Mouse (Mus musculus): ENCODE measurements around the gene Lrrc7.

The Lrrc7 gene

GRCm38 (mm10) chr3:158561987-158562360, at the start of gene Lrrc7:
TSS of gene Lrrc7 (minus strand) at chr3:158562221.
- no peak for DNase-seq (ENCODE audit: low spot score in 2 of 2)

DNA sequence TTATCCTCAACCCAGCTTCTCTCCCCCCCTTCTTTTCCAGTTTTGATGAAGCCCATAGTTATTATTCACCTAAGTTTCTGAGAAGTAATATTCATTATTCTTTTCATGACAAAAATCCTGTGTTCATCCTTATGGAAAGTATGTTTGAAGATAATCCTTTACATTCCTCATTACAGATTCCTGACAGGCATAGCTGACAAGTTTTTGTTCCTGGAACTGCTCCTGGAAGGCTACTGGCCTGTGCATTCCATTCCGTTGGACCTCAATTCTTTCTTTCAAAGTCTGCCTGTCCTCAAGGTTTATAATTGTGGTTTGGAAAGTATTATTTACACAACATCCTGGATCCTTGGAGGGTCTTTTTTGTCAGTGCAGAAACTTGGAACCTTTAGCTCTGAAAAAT, 45.0 kb upstream of the Lrrc7 start:
- no peak for DNase-seq (ENCODE audit: low spot score in 2 of 2)

GRCm38 (mm10) chr3:158605274-158605673, 43.3 kb upstream of the Lrrc7 start:
- no peak for DNase-seq (ENCODE audit: low spot score in 2 of 2)

- no peak for DNase-seq (ENCODE audit: low spot score in 2 of 2)
Observed at GRCm38 (mm10) chr3:158561256-158561986, 600 bp downstream of the Lrrc7 start.

DNA sequence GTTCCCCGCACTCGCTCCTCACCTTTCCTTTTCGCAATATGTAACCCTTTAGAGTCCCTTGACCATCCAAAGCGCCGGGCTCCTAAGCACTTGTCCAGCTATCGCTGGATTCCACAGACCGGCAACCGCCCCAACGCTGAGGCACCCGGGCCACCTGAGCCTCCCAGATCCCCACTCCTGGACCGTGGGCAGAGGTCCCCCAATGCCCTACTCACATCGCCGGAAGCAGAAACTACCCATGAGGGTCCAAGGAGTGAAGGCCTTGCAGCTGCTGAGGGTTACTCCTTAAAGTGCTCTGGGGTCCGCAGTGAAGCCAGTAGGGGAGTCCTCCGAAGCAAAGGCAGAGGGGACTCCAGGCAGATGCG, 1.1 kb downstream of the Lrrc7 start:
- DNase-seq (ENCODE audit: low spot score in 2 of 2) = no peak

DNA sequence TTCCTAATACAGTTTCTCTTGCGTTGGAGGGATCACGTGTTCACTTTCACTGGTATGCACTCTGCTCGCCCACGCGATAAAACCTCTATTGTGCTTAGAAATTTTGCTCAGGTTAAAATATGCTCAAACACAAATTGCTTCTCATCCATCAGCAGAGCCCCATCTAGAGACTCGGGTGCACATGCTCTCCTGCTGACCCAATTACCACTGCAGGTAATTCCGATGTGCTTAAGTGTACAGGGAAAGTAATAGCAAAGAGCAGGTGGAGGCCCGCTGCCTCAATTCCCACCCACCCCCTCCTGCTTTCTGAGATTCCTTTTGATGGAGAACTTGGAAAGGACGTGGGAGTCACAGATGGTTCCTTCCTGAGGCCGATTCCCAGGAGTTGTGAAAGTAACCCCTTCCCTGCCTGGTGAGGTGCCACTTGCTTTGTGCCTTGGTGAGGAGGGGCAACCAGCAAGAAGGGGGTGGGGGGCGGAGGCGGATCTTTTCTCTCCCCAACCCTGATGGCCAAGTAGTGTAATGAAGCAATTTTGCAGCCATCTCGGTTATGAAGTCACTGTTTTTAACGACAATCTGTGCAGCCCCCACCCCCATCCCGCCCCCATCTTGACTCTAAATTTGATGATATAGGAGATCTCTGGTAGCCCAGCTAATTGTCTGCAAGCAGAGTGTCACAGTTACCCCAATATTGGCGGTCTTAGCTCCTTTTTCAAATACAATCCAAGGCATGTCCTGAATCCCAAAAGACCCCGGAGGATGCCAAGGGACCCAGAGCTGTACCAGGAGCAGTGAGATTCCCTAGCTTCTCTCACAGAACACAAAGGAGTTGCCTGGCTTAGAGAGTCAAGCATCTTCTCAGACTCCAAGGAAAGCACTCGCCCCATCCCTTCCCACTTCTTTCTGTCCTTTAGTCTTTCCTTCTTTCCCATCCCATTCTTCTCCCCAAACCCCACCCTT, 2.0 kb downstream of the Lrrc7 start:
- no peak for DNase-seq (ENCODE audit: low spot score in 2 of 2)

DNA sequence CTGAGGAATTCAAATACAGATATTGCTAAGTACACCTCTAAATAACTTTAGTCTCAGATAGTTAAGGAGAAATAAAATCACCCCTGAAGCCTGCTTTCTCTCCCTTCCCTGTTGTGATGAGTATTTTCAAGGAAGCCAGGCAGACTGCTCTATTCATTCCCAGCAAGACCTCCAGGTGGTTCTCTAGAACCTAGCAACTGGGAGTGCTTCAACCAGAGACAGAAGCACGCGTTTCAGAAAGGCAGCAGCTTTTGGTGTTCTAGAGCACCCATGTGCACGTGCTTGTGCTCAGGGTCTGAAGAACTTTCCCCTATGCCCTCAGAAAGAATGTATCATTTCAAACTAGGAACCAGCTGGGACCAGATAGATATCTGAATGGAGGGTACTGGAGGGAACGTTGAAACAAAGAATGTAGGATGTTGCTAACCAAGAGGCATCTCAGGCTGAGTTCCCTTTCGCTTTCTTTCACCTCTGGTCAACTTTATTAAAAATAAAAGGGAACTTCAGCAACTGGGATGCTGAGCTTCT, 2.8 kb downstream of the Lrrc7 start:
- DNase-seq (ENCODE audit: low spot score in 2 of 2) = no peak

DNA sequence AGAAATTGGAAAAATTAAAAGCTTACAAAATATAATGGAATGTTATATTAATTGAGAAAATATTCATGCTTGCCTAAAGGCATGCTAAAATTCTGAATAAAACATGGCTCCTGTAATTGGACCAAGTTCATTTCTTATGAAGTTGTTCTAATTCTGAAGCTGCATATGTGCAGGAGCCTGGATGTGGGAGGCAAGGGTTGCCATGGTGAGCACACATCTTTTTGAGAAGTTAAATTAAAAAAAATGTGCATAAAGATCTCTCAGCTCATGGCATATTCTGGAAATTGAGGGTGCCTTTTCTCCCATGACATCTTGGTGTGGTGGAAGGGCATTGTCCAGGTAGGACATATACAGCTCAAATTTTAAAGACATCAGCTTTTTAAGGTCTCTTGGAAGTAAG, 3.4 kb downstream of the Lrrc7 start:
- DNase-seq (ENCODE audit: low spot score in 2 of 2) = no peak

DNA sequence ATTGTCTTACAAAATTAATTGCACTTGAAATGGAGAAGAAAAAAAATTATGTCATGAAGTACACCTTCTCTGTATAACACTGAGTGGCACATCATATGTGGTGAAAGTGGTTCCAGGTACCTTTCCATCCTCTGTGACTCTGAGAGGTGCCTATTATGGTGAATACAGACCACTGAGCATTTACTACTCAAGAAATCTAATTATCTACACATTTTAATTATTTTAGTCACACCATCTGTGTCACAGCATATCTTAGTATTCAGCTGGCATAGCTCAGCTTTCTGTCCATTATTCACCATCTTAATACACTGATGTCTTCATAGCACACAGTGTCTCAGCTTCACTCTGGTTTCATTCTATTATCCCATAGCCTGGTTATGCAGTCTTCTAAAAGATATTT, 7.7 kb downstream of the Lrrc7 start:
- no peak for DNase-seq (ENCODE audit: low spot score in 2 of 2)

DNA sequence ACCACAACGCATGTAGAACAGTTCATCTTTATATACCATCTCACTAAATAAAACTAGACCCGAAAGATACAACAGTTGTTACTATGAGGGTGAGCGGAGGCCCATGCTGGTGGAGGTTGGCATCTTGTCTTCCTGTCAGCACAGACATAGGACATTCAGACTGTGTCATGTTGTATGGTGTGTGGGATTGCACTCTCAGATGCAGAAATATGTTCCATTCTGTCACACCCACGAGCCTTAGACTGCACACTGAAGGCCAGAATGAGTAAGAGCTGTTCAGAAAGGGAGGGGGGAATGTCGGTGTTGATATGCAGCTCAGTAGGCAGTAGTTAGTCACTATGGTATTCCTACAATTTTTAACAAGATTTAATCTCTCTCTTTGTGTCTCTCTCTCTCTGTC, 9.9 kb downstream of the Lrrc7 start:
- DNase-seq (ENCODE audit: low spot score in 2 of 2) = no peak

- no peak for DNase-seq (ENCODE audit: low spot score in 2 of 2)
Observed at GRCm38 (mm10) chr3:158543481-158543880, 18.5 kb downstream of the Lrrc7 start.

DNA sequence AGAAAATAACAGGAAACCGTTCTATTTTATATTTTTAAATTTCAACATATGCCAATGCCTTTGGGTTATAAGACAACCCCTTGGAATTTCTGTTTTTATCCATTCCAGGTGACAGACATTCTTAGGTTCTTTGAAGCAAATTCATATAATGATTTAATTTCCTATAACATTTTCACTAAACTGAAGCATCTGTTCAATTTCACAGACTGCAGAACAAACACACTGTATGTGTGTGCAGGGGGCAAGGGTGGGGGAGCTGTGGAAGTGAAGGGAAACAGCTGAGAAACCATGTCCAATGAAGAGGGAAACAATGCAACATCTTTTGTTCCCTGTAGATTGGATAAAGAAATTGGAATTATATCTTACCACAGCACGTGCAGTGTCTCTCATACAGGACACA, 29.2 kb downstream of the Lrrc7 start:
- DNase-seq (ENCODE audit: low spot score in 2 of 2) = no peak

DNA sequence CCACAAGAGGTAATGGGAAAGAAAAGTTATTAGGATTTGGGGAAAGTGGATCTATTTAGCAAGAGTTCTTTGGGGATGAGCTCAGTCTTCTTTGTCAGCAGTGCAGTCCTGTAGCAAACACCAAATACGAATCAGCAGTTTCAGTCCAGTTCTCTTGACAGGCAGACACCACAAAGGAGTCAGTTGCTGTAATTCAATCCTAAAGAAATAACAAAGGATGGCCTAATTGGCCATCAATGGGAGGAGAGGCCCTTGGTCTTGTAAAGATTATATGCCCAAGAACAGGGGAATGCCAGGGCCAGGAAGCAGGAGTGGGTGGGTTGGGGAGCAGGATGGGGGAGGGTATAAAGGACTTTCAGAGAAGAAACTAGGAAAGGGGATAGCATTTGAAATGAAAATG, 33.5 kb downstream of the Lrrc7 start:
- no peak for DNase-seq (ENCODE audit: low spot score in 2 of 2)

DNA sequence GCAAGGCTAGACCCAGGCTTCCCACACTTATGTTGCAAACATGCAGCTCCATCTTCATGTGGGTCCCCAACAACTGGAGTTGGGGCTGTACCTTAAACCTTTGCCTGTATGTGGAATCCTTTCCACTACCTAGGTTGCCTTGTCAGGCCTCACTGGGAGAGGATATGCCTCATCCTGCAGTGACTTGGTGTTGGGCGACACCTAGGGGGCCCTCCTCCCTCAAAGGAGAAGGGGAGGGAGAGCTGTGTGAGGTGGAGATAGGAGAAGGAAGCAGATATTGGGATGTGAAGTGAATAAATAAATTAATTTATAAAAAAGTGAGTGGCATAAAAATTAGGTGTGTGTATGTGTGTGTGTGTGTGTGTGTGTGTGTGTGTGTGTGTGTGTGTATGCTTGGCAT, 68.3 kb downstream of the Lrrc7 start:
- no peak for DNase-seq (ENCODE audit: low spot score in 2 of 2)

GRCm38 (mm10) chr3:158479677-158480076, 82.3 kb downstream of the Lrrc7 start:
- no peak for DNase-seq (ENCODE audit: low spot score in 2 of 2)

DNA sequence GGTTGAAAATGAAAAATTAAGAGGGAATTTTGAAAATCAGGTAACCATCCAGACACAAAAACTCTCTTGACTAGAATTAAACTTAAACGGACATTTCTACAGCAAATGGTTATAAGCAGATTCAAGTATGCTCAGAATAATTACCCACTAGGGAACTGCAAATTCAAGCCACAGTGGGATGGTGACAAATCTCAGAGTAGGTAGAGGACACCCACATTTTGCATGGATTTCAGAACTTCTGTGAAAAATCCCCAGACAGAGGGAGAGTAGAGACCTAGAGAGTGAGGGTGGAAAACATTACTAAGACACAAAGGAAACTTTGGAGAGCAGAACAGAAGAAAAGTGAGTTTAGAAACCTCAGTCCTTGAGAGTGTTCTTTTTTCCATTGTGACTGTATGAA, 161.4 kb downstream of the Lrrc7 start:
- DNase-seq (ENCODE audit: low spot score in 2 of 2) = no peak

DNA sequence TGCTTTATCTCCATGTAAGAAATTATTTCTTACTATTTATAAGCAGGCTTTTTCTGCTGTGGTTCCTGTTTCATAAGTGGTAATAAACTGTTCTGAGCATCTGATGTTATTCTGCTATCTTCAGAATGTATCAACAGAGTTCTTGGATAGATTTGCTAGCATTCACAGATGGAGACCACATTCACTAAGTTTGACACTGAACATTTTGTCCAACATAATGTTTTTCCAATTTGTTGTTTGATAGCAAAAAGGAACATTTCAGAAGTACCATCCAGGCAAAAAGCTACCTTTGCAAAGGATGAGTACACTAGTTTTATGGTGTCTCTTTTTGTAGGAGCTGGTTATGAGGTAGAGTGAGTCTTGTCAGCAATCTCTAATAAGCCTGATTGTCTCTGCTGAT, 170.5 kb downstream of the Lrrc7 start:
- DNase-seq (ENCODE audit: low spot score in 2 of 2) = no peak

DNA sequence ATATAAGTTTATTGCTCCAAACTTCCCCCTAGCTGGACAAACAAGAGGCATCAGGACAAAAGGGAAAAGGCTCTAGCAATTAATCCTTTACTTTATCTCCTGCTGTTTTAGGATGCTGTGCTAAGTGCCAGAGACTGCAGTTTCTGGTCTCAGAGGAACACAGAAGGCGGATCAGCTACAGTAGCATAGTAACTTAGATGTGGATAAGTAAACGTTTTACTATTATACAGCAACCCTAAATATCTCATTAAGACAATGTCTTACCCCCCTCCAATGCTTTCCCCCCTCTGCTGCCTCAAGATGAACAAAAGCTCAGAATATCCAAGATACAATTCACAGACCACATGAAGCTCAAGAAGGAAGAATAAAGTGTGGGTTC, 174.0 kb downstream of the Lrrc7 start:
- DNase-seq (ENCODE audit: low spot score in 2 of 2) = no peak

DNA sequence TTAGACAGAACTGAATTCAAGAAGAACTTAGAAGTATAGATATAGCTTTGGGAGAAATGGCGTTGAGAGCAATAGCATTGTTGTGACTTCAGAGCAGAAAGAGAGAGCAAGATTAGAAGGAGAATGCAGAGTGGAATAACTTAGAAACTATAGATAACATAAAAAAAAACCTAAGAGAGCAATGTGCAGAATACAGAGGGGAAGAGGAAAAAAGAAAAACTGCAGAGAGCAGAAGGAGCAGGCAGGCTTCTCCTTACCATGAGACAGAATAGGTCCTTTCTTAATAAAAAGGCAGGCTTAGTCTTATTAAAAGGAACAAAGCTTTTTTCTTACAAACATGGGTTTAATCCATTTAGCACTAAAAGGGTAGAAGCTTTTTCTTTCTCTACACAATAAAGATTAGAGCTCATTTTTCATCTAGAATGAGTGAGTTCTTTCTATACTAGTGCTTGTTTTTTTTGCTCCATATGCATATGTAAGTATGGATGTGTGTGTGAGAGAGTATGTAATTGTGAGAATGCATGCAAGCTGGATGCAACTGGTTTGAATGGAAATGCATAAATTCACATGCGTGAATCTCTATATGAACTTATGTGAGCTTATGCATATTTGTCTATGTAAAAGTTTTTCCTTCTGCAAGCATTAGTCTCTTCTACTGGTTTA, 174.5 kb downstream of the Lrrc7 start:
- no peak for DNase-seq (ENCODE audit: low spot score in 2 of 2)

GRCm38 (mm10) chr3:158386848-158387247, 175.2 kb downstream of the Lrrc7 start:
- no peak for DNase-seq (ENCODE audit: low spot score in 2 of 2)

GRCm38 (mm10) chr3:158375885-158376284, 186.1 kb downstream of the Lrrc7 start:
- peak in 1 of 2 experiments; percentile 14 for DNase-seq (ENCODE audit: low spot score in 2 of 2)

GRCm38 (mm10) chr3:158369169-158369568, 192.9 kb downstream of the Lrrc7 start:
- no peak for DNase-seq (ENCODE audit: low spot score in 2 of 2)
